Mouse (Mus musculus) cortical plate, adult 2 months (tissue): ENCODE results near the gene Gm16427. TPM values are rescaled to one million over a fixed set of nuclear protein-coding genes. Genes with fewer than 3 reads are reported as not detected.
"Not testable (repeated sequence)": the region's sequence is repeated elsewhere in the genome, so short reads cannot be mapped to it uniquely, and the experiment has no call there.

Experiments
- H3K27ac ChIP-seq: fragments of 200-500 bp; 2 replicates; pipeline ENCODE4 v1.5.1; 2012; ENCODE audit warnings: low read length, control low read depth, inconsistent platforms; ENCODE audit not compliant: insufficient read depth
- H3K4me1 ChIP-seq: fragments of 200-500 bp; 2 replicates; pipeline ENCODE4 v1.6.1; 2011; ENCODE audit warnings: low read length; ENCODE audit not compliant: control insufficient read depth, insufficient read depth
- H3K4me3 ChIP-seq: fragments of 200-500 bp; 2 replicates; pipeline ENCODE4 v1.5.1; 2011; ENCODE audit warnings: mild to moderate bottlenecking, low read length, control low read depth; ENCODE audit not compliant: insufficient read depth
- polyA plus RNA-seq: library from polyadenylated mRNA; depleted of rRNA; stranded (reverse); fragments of >200 nt; gene quantifications from 2 replicates; pipeline ENCODE4 v1.2.3, GENCODE M21; 2012; rRNA removed

Gm16427 gene
- polyA plus RNA-seq = not detected in 2 replicates

- H3K27ac ChIP-seq = not testable (repeated sequence)
These were observed at the start of gene Gm16427 for GRCm38 (mm10) chr5:93540100-93540499. Gene Gm16427, minus strand, starts transcription at chr5:93540200.

More at GRCm38 (mm10) chr5:93540100-93540499, at the start of gene Gm16427:
- not testable (repeated sequence) for H3K4me3 ChIP-seq, H3K4me1 ChIP-seq

Other genes starting within 250 kb of the Gm16427 start
- not detected in 2 replicates for gene C87414, start 131.4 kb upstream of the Gm16427 start, polyA plus RNA-seq